Mouse (Mus musculus) spleen, adult 2 months (tissue): Measurements from ENCODE around the gene Cenpn. TPM values are rescaled to one million over a fixed set of nuclear protein-coding genes. Genes with fewer than 3 reads are reported as not detected.

ENCODE experiments used
- DNase-seq, 2 experiments: peaks; one replicate each; pipeline versions ENCODE4 v3.0.0 to v3.0.0-alpha.2; 2012 to 2021; ENCODE audit warnings: low spot score in 2 of 2, low read depth in 1 of 2
- H3K27ac ChIP-seq: fragments of 200-500 bp; 2 replicates; pipeline ENCODE4 v1.5.1; 2012; ENCODE audit warnings: low read length, inconsistent platforms; ENCODE audit not compliant: insufficient read depth
- H3K27me3 ChIP-seq: fragments of 200-500 bp; 2 replicates; pipeline ENCODE4 v1.6.1; 2012; ENCODE audit warnings: mild to moderate bottlenecking, moderate library complexity, low read length, inconsistent platforms; ENCODE audit not compliant: control insufficient read depth, insufficient read depth
- H3K36me3 ChIP-seq: fragments of 200-500 bp; 2 replicates; pipeline ENCODE4 v1.6.1; 2012; ENCODE audit warnings: mild to moderate bottlenecking, low read length, inconsistent platforms; ENCODE audit not compliant: control insufficient read depth, insufficient read depth
- H3K4me1 ChIP-seq: fragments of 200-500 bp; 2 replicates; pipeline ENCODE4 v1.6.1; 2011; ENCODE audit warnings: inconsistent platforms; ENCODE audit not compliant: control insufficient read depth, insufficient read depth, insufficient read length
- H3K4me3 ChIP-seq: fragments of 200-500 bp; 2 replicates; pipeline ENCODE4 v1.5.1; 2011; ENCODE audit warnings: mild to moderate bottlenecking, inconsistent platforms; ENCODE audit not compliant: insufficient read depth, insufficient read length; ENCODE audit errors: extremely low read depth
- CTCF ChIP-seq: fragments of 200-500 bp; IDR thresholded peaks from 2 replicates; pipeline ENCODE4 v1.5.1; 2011; ENCODE audit warnings: mild to moderate bottlenecking, inconsistent platforms; ENCODE audit not compliant: insufficient read depth, insufficient read length, insufficient replicate concordance; ENCODE audit errors: extremely low read depth
- POLR2A ChIP-seq: fragments of 200-500 bp; IDR thresholded peaks from 2 replicates; pipeline ENCODE4 v1.6.1; 2011; ENCODE audit warnings: low read depth, low read length, inconsistent platforms
- WGBS: fragments of 180-500 bp; shearing (Covaris S2); methylation state at CpG from one replicate; pipeline ENCODE4 v1.1.7; 2018; 5-methylcytosine and 5-hydroxymethylcytosine counted together
- polyA plus RNA-seq: library from polyadenylated mRNA; depleted of rRNA; stranded (reverse); fragments of >200 nt; gene quantifications from 2 replicates; pipeline ENCODE4 v1.2.3, GENCODE M21; 2012

The Cenpn gene
- polyA plus RNA-seq, 1 experiment, result 2.2 TPM

DNA sequence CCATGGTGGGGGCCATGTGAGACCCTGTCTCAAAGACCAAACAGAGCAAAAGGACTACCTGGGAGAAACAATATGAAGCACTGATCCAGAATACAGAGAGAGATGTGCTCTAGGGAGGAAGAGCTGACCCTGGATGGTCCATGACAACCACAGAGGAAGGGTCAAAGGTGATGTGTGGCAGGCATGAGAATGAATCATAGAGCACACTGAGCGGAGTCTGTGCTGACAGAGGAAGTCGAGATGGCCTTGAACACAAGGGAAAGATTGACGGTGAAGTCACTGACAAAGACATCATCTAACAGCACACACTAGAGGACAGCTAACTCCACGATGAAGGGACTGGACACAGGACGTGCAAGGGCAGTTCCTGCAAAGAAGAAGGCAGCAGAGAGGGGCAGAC is 30.1 kb upstream of the Cenpn start:
- Histone ChIP-seq H3K27ac (no peak overlapping the region), H3K36me3 (peaks cover 4% of the 10 kb centered on the region; the same call in 1 of the 2 replicates), H3K27me3 (no peaks in the 10 kb centered on the region), H3K4me1 (no peaks in the 10 kb centered on the region), H3K4me3 (no peak overlapping the region)
- no peak for DNase-seq
- 91% methylated on average over 5 of the region's 5 CpGs for WGBS
- TF ChIP-seq POLR2A (no peak), CTCF (no peak)

DNA sequence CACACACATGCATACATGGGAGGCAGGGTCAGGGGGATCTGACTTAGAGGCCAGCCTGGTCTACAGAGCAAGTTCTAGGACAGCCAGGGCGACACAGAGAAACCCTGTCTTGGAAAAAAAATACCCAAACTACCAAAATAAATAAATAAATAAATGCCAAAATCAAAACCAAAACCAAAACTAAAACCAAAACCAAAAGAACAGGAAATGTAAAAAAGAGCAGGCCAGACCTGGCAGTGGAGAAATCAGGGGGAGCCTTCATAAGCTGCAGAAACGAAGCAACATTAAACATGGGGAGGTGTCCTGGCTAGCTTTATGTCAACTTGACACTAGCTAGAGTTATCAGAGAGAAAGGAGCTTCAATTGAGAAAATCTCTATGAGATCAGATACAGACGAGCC is 29.4 kb upstream of the Cenpn start:
- Histone ChIP-seq H3K27ac (no peak overlapping the region), H3K4me1 (no peaks in the 10 kb centered on the region), H3K36me3 (peaks cover 4% of the 10 kb centered on the region; the same call in 1 of the 2 replicates), H3K27me3 (no peaks in the 10 kb centered on the region), H3K4me3 (no peak overlapping the region)
- TF ChIP-seq CTCF, result no peak
- no peak for TF ChIP-seq POLR2A
- WGBS, result 70% methylated on average over 3 of the region's 3 CpGs
- DNase-seq, result no peak

DNA sequence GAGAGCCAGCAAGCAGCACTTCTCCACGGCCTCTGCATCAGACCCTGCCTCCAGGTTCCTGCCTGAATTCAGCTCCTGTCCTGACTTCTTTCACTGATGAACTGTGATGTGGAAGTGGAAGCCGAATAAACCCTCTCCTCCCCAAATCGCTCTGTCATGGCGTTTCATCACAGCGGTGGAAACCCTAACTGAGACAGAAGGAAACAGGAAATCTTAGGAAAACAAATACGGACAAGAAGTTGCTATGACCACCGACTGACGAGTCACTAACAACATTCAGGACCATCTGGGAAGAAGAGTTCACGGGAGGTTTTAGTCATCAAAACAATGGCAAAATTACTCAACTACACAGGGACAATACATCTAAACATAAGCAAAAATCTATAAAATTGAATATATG is 28.9 kb upstream of the Cenpn start:
- Histone ChIP-seq H3K36me3 (peaks cover 4% of the 10 kb centered on the region; the same call in 1 of the 2 replicates), H3K27ac (no peak overlapping the region), H3K4me1 (no peaks in the 10 kb centered on the region), H3K4me3 (no peak overlapping the region), H3K27me3 (no peaks in the 10 kb centered on the region)
- 80% methylated on average over 9 of the region's 9 CpGs for WGBS
- no peak for DNase-seq
- TF ChIP-seq POLR2A (no peak), CTCF (no peak)

DNA sequence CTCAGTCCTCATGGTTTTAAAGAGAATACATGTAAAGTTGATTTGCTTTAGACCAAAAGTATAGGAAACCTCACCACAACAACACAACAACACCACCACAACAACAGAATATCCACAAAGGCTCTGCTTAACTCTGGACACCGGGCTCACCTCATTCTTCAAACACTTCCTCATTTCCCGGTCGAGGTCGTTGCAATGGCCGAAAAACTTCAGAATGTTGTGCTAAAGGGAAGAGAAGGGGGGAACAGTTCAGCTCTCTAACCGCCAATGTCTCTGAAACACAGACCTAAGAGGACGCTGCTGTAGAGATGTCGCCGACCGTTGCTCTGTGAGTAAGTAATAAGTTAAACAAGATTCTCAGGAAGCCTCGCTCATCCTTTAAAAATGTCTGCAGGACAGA is 27.6 kb upstream of the Cenpn start:
- Histone ChIP-seq H3K4me1 (no peaks in the 10 kb centered on the region), H3K27me3 (no peaks in the 10 kb centered on the region)
- WGBS, result 61% methylated on average over 11 of the region's 11 CpGs

DNA sequence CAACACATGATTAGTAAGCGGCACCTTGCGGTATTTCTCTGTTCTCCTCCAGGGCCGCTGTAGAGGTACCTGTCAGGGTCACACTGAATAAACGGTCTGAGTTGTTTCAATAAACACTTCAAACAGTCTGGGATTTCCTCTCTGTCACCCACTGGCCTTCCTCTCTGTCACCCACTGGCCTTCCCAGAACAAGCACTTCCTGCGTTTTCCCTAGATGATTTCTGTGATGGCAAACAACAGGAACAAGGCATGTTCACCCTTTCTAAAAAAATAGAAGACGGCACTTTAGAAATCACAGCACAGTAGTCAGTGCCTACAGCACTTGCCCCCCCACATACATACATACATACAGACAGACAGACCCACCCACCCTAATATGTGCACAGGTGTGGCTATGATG is 26.0 kb upstream of the Cenpn start:
- Histone ChIP-seq H3K36me3 (0 out of 2 replicates have a peak, but pooled peaks cover 2% of the 10 kb centered on the region), H3K4me1 (no peaks in the 10 kb centered on the region), H3K4me3 (no peak overlapping the region), H3K27ac (no peak overlapping the region), H3K27me3 (no peaks in the 10 kb centered on the region)
- TF ChIP-seq CTCF, result no peak
- no peak for DNase-seq
- 91% methylated on average over 6 of the region's 6 CpGs for WGBS

More for the DNA sequence above, 27.6 kb upstream of the Cenpn start:
- Histone ChIP-seq H3K36me3 (peaks cover 4% of the 10 kb centered on the region; the same call in 1 of the 2 replicates), H3K4me3 (no peak overlapping the region), H3K27ac (no peak overlapping the region)
- DNase-seq, result no peak
- TF ChIP-seq CTCF (no peak), POLR2A (no peak)

DNA sequence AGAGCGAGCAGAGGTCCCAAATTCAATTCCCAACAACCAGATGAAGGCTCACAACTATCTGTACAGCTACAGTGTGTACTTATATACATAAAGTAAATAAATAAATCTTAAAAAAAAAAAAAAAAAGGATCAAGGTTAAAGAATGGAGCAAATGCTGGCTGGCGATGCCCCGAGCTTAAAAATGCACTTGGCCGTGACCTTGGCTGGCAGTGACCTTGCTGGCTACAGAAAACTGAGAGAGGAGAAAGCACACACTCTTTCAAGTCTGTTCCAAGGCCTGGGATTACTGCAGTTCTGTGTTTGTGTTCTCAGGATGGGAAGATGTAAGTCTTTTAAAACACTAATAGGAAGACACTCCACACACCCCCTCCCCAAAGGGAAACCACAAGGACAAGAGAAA is 16.8 kb upstream of the Cenpn start:
- H3K36me3 ChIP-seq, result no peaks in the 10 kb centered on the region
- H3K4me3 ChIP-seq, result no peak overlapping the region
- H3K4me1 ChIP-seq, result no peaks in the 10 kb centered on the region
- DNase-seq, result no peak
- no peaks in the 10 kb centered on the region for H3K27me3 ChIP-seq
- TF ChIP-seq CTCF, result no peak
- TF ChIP-seq POLR2A, result no peak
- H3K27ac ChIP-seq, result no peak overlapping the region
- WGBS, result 98% methylated on average over 4 of the region's 4 CpGs

DNA sequence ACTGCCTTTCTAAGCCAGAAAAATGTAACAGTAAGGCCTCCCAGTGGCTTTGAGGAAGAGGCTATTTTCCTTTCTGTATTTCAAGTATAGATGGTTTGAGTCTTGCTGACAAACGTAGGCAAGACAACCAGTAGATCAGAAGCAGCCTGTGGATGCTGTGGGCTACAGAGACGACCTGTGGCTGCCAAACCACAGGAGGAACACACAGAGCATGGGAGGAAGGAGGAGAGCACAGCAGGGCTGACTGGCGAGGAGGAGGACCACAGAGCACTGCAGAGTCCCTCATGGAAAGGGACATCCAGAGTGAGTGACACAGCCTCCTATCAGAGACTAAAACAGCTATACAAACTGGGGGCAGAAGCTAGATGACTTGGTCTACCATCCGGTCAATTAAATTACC is 16.3 kb upstream of the Cenpn start:
- no peak for TF ChIP-seq POLR2A
- no peak for TF ChIP-seq CTCF
- WGBS, result 59% methylated on average over 4 of the region's 4 CpGs
- H3K4me1 ChIP-seq, result no peaks in the 10 kb centered on the region
- no peak overlapping the region for H3K4me3 ChIP-seq
- H3K27me3 ChIP-seq, result no peaks in the 10 kb centered on the region
- H3K27ac ChIP-seq, result no peak overlapping the region
- no peaks in the 10 kb centered on the region for H3K36me3 ChIP-seq
- DNase-seq, result no peak
